Mouse (Mus musculus): Measurements from ENCODE around the gene Rnase1. TPM values are rescaled to one million over a fixed set of nuclear protein-coding genes. Genes with fewer than 3 reads are reported as not detected.
"Not testable (repeated sequence)": the region's sequence is repeated elsewhere in the genome, so short reads cannot be mapped to it uniquely, and the experiment has no call there.

Gene Rnase1
- polyA plus RNA-seq (2015; fragmentation: Nextera tagmentation; extraction: Ambion mirVana) = 21.7 and 23.3 TPM in 2 replicates

GRCm38 (mm10) chr14:51146685-51147084, at the start of gene Rnase1:
Rnase1 (minus strand) TSS chr14:51146785.
- no peak for TF ChIP-seq CTCF (IDR thresholded peaks at IDR 0.05; ENCODE audit: low read depth)
- Histone ChIP-seq H3K27me3 (replicated peaks; ENCODE audit: control insufficient read depth, insufficient read depth, low read length) (no peaks in the 10 kb centered on the region), H3K9me3 (ENCODE audit: control insufficient read depth) (no peaks in the 10 kb centered on the region), H3K4me1 (replicated peaks; ENCODE audit: control insufficient read depth, insufficient read depth, low read length) (peaks cover 6% of the 10 kb centered on the region), H3K36me3 (ENCODE audit: control insufficient read depth, insufficient read depth) (no peaks in the 10 kb centered on the region), H3K4me3 (ENCODE audit: low read depth, low read length) (no peak within 1 kb of the TSS), H3K27ac (ENCODE audit: low read depth, low read length) (no peak within 1 kb of the TSS), H3K9ac (ENCODE audit: low read depth, low read length) (no peak within 1 kb of the TSS), H3K4me2 (replicated peaks; ENCODE audit: low read depth) (no peak within 1 kb of the TSS)
- WGBS = 41% methylated on average over 2 of the region's 2 CpGs
- no peak for ATAC-seq

GRCm38 (mm10) chr14:51195681-51196080, 49.1 kb upstream of the Rnase1 start:
- Histone ChIP-seq H3K4me3 (ENCODE audit: low read depth, low read length) (no peak overlapping the region), H3K4me2 (replicated peaks; ENCODE audit: low read depth) (no peak overlapping the region), H3K36me3 (ENCODE audit: control insufficient read depth, insufficient read depth) (no peaks in the 10 kb centered on the region), H3K27me3 (replicated peaks; ENCODE audit: control insufficient read depth, insufficient read depth, low read length) (no peaks in the 10 kb centered on the region), H3K9ac (ENCODE audit: low read depth, low read length) (no peak overlapping the region), H3K4me1 (replicated peaks; ENCODE audit: control insufficient read depth, insufficient read depth, low read length) (no peaks in the 10 kb centered on the region), H3K9me3 (ENCODE audit: control insufficient read depth) (no peaks in the 10 kb centered on the region), H3K27ac (ENCODE audit: low read depth, low read length) (no peak overlapping the region)
- WGBS = 89% methylated on average over 4 of the region's 4 CpGs
- ATAC-seq = no peak
- TF ChIP-seq CTCF (IDR thresholded peaks at IDR 0.05; ENCODE audit: low read depth) = no peak

GRCm38 (mm10) chr14:51181051-51181450, 34.5 kb upstream of the Rnase1 start:
- not testable (repeated sequence) for H3K4me2 ChIP-seq (replicated peaks; ENCODE audit: low read depth); H3K36me3 ChIP-seq (ENCODE audit: control insufficient read depth, insufficient read depth); H3K4me3 ChIP-seq (ENCODE audit: low read depth, low read length); H3K9me3 ChIP-seq (ENCODE audit: control insufficient read depth); H3K4me1 ChIP-seq (replicated peaks; ENCODE audit: control insufficient read depth, insufficient read depth, low read length); H3K27me3 ChIP-seq (replicated peaks; ENCODE audit: control insufficient read depth, insufficient read depth, low read length); H3K9ac ChIP-seq (ENCODE audit: low read depth, low read length); H3K27ac ChIP-seq (ENCODE audit: low read depth, low read length); ATAC-seq
- 73% methylated on average over 2 of the region's 2 CpGs for WGBS

- H3K4me2 ChIP-seq (replicated peaks; ENCODE audit: low read depth) = no peak overlapping the region
- ATAC-seq = 0 out of 2 replicates have a peak, but pooled peaks have one; percentile 43
- H3K27ac ChIP-seq (ENCODE audit: low read depth, low read length) = no peak overlapping the region
- no peaks in the 10 kb centered on the region for H3K36me3 ChIP-seq (ENCODE audit: control insufficient read depth, insufficient read depth)
- TF ChIP-seq CTCF (IDR thresholded peaks at IDR 0.05; ENCODE audit: low read depth) = no peak
- WGBS = 60% methylated on average over 4 of the region's 4 CpGs
- H3K27me3 ChIP-seq (replicated peaks; ENCODE audit: control insufficient read depth, insufficient read depth, low read length) = no peaks in the 10 kb centered on the region
- H3K9ac ChIP-seq (ENCODE audit: low read depth, low read length) = no peak overlapping the region
- no peak overlapping the region for H3K4me3 ChIP-seq (ENCODE audit: low read depth, low read length)
- H3K9me3 ChIP-seq (ENCODE audit: control insufficient read depth) = no peaks in the 10 kb centered on the region
- H3K4me1 ChIP-seq (replicated peaks; ENCODE audit: control insufficient read depth, insufficient read depth, low read length) = no peaks in the 10 kb centered on the region
Observed at GRCm38 (mm10) chr14:51173843-51174242, 27.3 kb upstream of the Rnase1 start.

- not testable (repeated sequence) for H3K9ac ChIP-seq (ENCODE audit: low read depth, low read length); H3K27me3 ChIP-seq (replicated peaks; ENCODE audit: control insufficient read depth, insufficient read depth, low read length); H3K4me1 ChIP-seq (replicated peaks; ENCODE audit: control insufficient read depth, insufficient read depth, low read length); ATAC-seq; H3K4me2 ChIP-seq (replicated peaks; ENCODE audit: low read depth); H3K36me3 ChIP-seq (ENCODE audit: control insufficient read depth, insufficient read depth); H3K9me3 ChIP-seq (ENCODE audit: control insufficient read depth); H3K27ac ChIP-seq (ENCODE audit: low read depth, low read length); H3K4me3 ChIP-seq (ENCODE audit: low read depth, low read length)
- 67% methylated on average over 4 of the region's 4 CpGs for WGBS
Observed at GRCm38 (mm10) chr14:51172947-51173346, 26.4 kb upstream of the Rnase1 start.

GRCm38 (mm10) chr14:51172095-51172865, 25.7 kb upstream of the Rnase1 start:
- H3K4me1 ChIP-seq (replicated peaks; ENCODE audit: control insufficient read depth, insufficient read depth, low read length); H3K4me3 ChIP-seq (ENCODE audit: low read depth, low read length); ATAC-seq; H3K27ac ChIP-seq (ENCODE audit: low read depth, low read length); H3K4me2 ChIP-seq (replicated peaks; ENCODE audit: low read depth); H3K9me3 ChIP-seq (ENCODE audit: control insufficient read depth); H3K36me3 ChIP-seq (ENCODE audit: control insufficient read depth, insufficient read depth); H3K9ac ChIP-seq (ENCODE audit: low read depth, low read length); H3K27me3 ChIP-seq (replicated peaks; ENCODE audit: control insufficient read depth, insufficient read depth, low read length): not testable (repeated sequence)
- 44% methylated on average over 9 of the region's 9 CpGs for WGBS
- peak; percentile 76 for TF ChIP-seq CTCF (IDR thresholded peaks at IDR 0.05; ENCODE audit: low read depth)
